Mouse (Mus musculus) fat pad, adult 2 months (tissue): ENCODE data around the gene Ick.

ENCODE experiments used
- DNase-seq: peaks from one replicate; pipeline ENCODE4 v3.0.0-alpha.2; 2011; ENCODE audit warnings: low read depth, low spot score; ENCODE audit errors: extremely low read depth

The Ick gene

DNA sequence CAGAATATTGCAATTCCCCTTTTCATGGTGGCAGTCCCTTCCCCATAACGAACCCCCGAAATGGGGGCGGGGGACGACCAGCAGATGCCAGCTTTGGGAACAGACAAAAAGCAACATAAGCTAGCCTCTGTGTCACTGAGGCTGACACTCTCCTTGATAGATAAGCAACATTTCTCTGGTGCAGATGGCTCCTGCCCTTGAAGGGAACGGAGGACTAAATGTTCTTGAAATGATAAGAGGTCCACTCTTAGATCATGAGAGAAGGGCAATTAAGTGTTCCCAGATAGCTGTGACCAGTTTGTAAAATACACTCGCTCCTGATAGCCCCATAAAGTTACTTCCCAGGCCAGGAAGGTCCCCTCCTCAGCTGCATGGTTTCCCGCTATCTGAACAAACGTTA lies 79.9 kb downstream of the Ick start:
- DNase-seq, result no peak

DNA sequence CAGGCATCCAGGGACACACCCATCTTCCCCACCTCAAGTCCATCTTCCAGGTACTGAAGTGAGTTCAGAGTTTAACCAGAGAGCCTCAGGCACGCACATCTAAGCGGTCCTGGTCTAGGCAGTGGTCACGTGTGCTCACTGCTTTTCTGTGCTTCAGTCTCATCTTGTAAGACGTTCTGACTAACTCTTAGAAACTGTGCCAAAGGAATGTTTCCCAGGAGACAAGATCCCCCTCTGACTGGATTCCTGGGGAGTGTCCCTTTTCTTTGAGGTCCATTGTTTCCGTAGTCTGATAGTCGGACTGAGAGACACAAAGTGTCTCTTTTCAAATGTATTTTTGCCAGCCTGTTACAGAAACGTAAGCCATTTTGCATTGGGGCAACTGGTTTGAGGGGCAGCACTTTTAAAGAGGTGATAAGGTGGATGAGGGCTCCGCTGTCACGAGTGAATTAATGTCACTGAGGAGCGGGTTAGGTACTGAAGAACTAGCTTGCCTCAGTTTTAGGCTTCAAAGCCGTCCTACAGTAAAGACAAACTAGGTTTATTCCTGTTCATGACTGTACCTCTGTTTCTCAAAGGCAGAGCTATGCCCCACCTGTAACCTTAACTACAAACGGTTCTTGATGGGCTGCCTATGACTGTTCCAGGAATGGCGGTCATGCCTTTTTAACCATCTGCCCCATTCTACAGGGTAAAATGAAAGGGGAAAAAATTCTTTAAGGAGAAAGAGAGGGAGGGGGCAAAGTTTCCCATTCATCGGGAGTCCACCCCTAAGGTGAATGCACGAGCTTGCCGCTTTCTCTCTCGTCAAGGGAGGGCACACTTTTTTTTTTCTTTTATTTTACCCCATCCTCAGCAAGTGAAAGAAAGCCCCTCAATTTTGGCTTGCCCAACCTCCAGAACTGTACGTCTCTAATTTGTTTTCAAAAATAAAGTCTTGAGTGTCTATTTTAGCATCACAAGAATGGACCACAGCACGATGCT lies 82.0 kb downstream of the Ick start:
- DNase-seq, result no peak

DNA sequence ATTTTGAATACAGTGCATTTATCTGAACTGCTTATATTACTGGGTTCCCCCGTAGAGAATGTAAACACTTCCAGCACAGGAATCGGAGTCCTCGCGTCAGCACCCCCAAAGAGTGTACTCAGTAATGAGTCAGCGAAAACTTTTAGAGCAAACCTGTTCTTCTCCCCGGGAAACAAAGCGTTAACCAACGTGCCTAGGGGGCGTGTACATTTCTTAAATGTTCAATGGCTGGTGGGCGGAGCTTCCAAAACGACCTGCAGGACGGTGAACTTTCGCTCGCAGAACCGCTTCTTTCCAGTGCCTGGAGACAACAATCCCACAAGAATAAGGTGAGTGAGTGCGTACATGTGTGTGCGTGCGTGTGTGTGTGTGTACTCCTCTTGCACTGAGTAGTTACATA lies 82.7 kb downstream of the Ick start:
- peak; percentile 65 for DNase-seq

DNA sequence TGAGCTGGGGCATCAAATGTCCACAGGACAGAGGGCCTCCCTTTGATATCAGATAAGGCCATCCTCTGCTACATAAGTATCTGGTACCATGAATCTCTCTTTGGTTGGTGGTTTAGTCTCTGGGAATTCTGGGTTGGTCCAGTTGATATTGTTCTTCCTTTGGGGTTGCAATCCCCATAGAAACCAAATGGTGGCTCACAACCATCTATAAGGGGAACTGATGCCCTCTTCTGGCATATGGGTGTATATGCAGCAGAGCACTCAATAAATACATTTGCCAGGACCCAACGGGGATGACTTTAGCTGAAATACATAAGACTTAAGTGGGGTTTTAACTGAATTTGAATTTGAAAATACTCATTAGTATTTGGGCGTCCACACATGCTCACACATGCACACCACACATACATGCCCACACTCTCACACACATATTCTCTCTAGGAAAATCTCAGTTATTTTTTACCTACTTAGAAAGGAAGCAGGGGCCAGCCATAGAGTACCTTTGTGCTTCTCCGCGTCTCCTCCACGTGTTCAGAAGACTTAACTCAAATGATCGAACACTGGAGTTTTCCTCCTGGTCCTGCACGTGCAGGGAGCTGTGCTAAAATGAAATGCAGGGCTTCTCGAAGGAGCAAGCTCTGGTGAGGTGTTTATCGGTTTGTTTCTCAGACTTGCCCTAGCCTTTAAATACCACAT lies 85.1 kb downstream of the Ick start:
- DNase-seq, result no peak

DNA sequence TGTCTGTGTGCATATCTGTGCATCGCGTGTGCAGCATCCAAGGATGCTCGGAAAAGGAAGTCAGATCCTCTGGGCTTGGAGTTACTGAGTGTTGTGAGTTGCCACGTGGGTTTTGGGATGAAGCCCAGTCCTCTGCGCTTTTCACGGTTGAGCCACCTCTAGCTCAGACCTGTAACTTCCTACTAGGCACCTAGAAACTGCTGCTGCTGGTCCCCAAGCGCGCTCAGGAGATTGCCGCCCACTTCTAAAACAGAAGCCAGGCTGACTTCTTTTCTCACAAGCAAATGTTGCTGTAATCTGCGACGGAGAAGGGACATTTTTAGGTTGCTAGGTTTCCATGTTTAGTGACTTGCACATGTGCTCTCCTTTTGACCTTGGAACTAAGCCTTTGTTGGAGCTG lies 86.0 kb downstream of the Ick start:
- DNase-seq, result no peak

DNA sequence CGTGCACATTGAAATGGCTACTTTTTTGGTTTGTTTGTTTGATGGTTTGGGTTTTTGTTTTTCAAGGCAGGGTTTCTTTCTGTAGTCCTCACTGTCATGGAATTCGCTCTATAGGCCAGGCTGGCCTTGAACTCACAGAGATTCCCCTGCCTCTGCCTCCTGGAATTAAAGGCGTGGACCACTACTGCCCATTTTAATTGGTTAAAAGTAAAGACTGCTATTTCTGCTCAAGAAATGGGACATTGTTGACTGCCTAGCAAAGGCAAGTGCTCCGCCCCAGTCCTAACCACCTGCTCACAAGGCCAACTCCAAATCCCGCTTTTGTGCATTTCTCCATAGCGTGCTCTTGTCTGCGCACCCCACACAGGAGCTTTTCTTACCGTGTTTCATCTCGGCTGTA lies 88.8 kb downstream of the Ick start:
- no peak for DNase-seq

DNA sequence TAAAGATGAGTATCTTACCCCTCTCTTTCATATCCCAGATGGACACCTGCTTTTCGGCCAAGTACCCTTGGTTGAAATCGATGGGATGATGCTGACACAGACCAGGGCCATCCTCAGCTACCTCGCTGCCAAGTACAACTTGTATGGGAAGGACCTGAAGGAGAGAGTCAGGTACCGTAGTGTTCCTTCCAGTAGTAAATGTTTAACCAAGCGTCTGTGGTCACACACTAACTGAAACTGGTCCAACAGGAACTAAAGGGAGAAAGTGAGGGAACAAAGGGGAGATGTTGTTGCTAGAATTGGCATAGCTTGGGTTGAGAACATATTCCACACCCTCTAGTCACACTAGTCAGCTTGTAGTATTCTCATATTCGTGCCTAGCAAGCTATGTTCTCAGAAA lies 95.2 kb downstream of the Ick start:
- no peak for DNase-seq

DNA sequence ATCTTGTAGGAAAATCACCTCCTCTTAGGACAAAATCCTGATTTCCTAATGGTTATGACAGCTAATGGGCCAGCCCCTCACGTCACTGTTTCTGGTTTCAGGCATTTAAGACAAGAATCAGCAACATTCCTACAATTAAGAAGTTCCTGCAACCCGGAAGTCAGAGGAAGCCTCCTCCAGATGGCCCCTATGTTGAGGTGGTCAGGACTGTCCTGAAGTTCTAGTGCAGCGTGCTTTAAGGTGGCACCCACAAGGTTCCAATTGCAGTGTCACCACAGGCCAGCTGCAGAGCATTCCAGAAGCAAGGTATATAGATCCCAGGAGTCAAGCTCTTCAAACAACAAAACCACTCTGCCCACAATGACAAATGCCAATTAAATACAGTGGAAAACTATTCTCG lies 100.0 kb downstream of the Ick start:
- no peak for DNase-seq

DNA sequence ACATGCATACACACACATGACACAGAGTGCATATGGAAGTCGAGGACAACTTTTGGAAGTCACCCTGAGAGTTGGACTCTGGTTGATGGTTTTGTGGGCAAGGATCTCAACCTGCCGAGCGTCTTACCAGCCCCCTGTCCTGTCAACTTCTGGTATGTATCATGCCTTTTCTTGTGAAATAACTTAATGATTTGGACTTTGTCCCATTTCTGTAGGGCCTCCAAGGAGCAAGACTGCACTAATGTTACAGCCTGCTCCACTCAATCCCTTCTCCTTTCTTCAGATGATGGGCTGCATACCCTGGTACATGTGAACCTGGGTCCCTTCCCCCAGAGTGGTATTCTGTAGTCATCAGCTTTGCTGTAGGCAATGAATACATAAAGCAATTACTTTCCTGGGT lies 101.1 kb downstream of the Ick start:
- no peak for DNase-seq

DNA sequence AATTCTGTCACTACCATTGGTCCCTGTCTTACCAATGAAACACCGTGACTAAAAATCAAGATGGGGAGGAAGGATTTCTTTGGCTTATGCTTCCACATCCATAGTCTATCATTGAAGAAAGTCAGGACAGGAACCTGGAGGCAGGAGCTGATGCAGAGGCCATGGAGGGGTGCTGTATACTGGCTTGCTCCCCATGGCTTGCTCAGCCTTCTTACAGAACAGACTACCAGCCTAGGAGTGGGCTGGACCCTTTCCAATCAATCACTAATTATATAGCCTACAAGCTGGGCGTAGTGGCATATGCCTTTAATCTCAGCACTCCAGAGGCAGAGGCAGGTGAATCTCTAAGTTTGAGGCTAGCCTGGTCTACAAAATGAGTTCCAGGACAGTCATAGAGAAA lies 101.8 kb downstream of the Ick start:
- DNase-seq, result no peak

DNA sequence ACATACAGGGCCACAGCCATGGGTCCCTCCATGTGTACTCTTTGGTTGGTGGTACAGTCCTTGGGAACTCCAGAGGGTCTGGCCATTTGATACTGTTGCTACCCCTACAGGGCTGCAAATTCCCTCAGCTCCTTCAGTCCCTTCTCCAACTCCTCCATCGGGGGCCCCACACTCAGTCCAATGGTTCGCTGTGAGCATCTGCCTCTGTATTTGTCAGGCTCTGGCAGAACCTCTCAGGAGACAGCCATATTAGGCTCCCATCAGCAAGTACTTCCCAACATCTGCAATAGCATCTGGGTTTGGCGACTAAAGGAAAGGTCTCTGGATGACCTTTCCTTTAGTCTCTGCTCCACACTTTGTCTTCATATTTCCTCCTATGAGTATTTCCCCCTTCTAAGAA lies 102.5 kb downstream of the Ick start:
- DNase-seq, result no peak

DNA sequence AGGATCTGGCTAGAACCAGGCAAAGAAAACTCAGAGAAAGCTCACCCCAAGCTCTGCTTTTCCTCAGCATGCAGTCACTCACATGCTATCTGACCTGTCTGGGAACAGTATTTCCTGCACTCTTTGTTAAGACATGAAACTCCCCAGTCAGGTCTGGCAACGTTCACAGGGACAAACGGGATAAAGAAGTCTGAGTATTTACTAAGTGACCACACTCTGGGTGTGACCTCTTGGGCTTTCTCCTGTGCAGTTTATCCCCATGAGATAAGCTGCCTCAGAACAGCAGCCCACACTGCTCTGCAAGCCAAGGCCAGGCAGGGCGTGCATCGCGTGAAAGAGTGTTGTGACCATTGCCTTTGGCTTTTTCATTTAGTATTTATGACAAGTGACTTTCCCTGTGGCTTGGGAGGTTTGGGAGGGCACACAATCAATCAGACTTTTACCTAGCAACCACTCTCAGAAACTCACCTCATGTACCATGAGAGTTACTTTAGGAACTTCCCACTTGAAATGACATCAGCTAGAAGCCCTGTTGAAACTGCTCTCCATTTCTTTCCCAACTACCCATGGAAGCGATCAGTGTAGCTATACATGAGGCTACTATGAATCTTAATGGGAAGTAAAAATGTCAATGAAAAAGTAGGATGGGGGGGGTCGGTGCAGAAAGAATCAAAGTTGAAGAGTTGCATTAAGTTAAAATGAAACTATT lies 103.5 kb downstream of the Ick start:
- peak; percentile 39 for DNase-seq

DNA sequence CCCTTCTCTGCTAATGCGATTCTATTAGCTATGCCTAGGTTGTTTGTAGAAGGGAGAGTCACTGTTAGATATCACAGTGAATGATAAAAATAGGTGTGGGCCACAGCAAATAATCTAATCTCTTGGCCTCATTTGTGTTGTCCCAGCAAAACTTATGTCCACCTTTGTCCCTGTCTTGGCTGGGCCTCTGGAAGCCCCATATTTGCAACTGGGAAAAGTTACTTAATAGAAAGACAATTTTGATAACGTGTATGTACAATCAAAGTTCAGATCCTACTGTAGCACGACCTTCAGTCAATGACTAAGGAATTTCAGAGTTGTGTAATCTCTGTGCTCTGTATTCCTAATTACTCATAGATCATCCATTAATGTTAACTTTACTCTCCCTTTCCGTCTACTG lies 108.1 kb downstream of the Ick start:
- no peak for DNase-seq
